Mouse (Mus musculus) lung, postnatal 10 days (tissue): Measurements from ENCODE around the gene Arhgap6.

Source experiments
- DNase-seq: peaks from one replicate; pipeline ENCODE4 v3.0.0; 2021

Gene Arhgap6

GRCm38 (mm10) chrX:169123115-169123772, 328.3 kb downstream of the Arhgap6 start:
- DNase-seq, result peak; percentile 9

DNA sequence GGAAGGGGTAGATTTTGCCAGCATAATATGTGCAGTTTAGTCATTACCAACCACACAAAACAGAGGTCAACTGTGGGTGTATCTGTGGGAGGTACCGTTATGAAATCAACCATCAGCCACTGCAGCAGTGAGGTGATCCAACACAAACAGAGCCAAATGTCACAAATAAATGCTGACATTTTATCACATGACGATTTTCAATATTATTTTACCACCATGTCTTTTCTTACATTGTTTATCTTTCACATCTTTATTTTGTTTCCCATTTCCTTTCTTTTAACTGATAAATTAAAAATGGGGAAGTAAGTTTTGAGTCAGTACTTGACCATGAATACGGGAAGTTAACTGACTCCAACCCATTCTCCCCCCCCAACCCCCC, 328.9 kb downstream of the Arhgap6 start:
- DNase-seq, result no peak

DNA sequence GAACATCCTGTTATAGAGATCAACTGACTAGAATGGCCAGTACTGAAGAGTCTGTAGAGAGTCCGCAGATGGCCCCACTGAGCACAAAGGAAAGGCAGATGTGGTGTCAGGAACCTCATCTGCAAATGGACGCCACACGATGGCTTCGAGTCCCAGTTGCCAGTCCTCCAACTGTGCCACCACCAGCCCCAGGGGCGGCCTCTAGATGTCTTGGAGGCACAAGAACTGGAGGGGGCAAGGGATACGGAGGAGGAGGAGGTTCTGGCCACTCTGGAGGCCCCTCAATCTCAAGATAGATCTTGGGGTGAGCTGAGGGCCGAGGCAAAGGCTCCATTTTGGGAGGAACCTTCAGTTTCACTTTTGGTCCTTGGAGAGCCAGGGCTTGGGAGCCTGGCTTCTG, 344.9 kb downstream of the Arhgap6 start:
- DNase-seq, result no peak

GRCm38 (mm10) chrX:169140467-169140866, 345.6 kb downstream of the Arhgap6 start:
- no peak for DNase-seq

- DNase-seq, result no peak
Measured at GRCm38 (mm10) chrX:169153805-169154204, 358.9 kb downstream of the Arhgap6 start.

DNA sequence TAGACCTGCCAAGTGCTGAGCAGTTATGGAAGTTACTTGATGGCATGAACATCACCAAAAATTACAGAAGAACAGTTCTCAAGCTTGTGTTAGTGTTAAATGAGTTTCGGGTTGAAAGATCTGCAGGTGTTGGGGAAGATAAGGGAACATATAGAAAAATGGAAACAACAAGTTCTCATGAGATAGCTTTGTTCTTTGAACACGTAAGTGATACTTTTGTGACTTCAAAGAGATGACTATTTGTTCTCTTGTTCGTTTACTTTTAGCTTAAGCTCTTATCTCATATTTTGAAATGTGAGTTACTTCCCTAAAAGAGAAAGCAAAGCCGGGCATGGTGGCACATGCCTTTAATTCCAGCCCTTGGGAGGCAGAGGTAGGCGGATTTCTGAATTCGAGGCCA, 363.5 kb downstream of the Arhgap6 start:
- no peak for DNase-seq

DNA sequence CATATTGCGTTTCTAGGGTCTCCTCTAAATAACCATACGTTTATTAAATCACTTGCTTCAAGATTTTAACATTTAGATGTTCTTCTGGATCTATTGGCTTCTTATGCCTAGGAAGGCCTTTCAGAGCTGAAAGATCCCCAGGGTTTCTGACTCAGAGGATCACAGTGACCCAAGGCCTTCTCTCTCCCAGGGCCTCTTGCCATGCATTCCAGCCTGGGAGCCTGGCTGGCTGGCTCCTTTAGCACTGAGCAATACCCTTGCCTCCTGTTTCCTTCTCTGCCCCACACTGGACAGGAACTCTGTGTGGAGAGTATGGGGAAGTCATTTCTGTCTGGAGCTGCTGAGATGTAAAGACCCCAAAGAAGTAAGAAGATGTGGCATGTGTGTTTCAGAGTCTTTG, 376.1 kb downstream of the Arhgap6 start:
- no peak for DNase-seq

DNA sequence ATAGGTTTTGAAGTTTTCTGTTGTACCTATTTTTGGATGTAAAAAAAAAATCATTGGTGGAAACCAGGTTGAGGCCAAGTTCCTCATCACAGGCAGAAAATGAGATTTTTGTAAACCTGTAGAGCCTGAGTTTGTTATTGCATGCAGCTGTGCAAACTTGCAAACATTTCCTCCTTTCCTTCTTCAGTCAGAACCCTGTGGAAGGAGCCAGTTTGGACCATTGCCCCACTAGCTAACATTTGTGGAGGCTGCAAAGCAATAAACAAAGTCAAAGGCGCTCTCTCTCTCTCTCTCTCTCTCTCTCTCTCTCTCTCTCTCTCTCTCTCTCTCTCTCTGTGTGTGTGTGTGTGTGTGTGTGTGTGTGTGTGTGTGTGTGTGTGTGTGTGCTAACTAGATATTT, 378.9 kb downstream of the Arhgap6 start:
- peak; percentile 17 for DNase-seq

- DNase-seq, result no peak
Measured at GRCm38 (mm10) chrX:169178634-169179033, 383.7 kb downstream of the Arhgap6 start.

DNA sequence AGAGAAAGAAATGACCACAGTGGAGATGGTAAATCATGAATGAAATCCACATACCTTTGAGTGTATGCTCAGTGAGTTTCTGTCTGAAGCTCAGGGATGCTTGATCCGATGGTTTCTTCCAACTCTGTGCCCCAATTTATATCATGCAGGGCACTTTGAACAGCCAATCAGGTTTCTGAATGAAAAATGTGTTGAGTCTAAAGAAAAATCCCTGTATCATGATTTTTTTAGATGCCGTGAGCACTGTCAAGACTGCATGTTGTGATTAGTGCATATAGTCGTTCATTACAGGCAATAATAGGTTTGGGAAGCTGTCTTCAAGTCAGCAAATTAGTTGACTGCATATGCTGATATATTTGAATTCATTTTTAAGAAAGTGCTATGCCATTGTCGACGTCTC, 392.2 kb downstream of the Arhgap6 start, which contains the start of gene Amelx:
Gene Amelx (minus strand): TSS at position 101 of the 400 bp plus-strand sequence.
- DNase-seq, result no peak

DNA sequence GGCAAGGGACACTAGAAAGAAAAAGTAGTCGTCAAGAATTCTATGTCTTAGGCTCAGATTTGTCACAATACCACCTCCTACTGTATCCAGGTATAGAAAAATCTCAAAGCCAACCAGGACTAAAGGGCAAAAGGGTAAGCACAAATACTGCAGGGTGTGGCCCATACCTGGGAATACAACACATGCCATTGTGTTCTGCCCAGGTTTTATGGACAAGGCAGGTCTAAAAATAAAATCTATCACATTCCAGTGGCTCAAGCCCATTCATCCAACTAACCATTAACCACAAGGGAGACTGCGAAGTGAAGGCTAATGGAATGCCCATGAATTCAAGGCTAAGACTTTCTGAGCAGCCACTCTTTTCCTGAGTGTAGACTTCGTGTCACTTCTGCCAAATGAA, 415.1 kb downstream of the Arhgap6 start:
- DNase-seq, result no peak

GRCm38 (mm10) chrX:169220064-169220463, 425.2 kb downstream of the Arhgap6 start:
- no peak for DNase-seq

GRCm38 (mm10) chrX:169222357-169223062, 427.6 kb downstream of the Arhgap6 start:
- no peak for DNase-seq

- DNase-seq, result no peak
Measured at GRCm38 (mm10) chrX:169255915-169256314, 461.0 kb downstream of the Arhgap6 start.

DNA sequence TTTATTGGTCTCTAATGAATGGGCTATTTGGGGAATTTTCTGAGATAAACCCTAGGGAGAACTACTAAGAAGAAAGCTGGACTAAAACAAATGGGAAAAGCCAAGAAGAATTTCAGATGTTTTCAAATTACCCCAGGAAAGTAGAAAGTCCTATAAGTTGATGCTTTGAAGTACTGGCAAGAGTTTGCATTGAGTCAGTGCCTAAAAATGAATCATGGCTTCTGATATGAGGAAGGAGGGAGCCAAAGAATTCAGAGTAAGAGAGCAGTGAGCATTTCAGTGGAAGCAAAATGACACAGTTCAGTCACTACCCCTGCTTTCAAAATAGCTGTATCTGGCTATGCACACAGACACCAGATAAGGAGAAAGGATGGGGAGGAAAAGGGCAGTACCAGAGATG, 461.8 kb downstream of the Arhgap6 start:
- no peak for DNase-seq

- no peak for DNase-seq
Measured at GRCm38 (mm10) chrX:169261034-169261433, 466.1 kb downstream of the Arhgap6 start.

GRCm38 (mm10) chrX:169262212-169262611, 467.3 kb downstream of the Arhgap6 start:
- DNase-seq, result peak; percentile 2

- DNase-seq, result no peak
Measured at GRCm38 (mm10) chrX:169263433-169264172, 468.7 kb downstream of the Arhgap6 start.

GRCm38 (mm10) chrX:169299579-169299978, 504.7 kb downstream of the Arhgap6 start:
- peak; percentile 37 for DNase-seq

GRCm38 (mm10) chrX:169302271-169303045, 507.6 kb downstream of the Arhgap6 start:
- peak; percentile 8 for DNase-seq

- DNase-seq, result peak; percentile 51
Measured at GRCm38 (mm10) chrX:169303945-169304344, 509.0 kb downstream of the Arhgap6 start.

DNA sequence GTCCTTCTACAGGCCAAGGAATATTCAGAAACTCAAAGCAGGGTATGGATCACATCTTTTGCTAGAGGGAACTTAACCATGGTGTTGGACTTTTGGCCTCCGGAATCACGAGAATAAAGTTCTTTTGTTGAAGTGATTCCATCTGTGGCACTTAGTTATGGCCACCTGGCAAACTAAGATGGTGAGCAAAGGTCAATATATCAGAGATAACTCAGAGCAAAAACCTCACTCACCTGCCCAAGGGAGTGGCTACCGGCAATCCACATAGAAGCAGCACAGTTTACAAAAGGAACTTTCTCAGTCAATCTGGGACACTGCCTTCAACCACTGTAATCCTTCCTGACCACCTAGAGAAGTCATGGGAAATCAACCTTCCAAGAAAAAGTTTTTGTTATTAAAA, 513.7 kb downstream of the Arhgap6 start:
- DNase-seq, result no peak
